Mouse (Mus musculus): ENCODE data around the gene Prickle4.

The Prickle4 gene

DNA sequence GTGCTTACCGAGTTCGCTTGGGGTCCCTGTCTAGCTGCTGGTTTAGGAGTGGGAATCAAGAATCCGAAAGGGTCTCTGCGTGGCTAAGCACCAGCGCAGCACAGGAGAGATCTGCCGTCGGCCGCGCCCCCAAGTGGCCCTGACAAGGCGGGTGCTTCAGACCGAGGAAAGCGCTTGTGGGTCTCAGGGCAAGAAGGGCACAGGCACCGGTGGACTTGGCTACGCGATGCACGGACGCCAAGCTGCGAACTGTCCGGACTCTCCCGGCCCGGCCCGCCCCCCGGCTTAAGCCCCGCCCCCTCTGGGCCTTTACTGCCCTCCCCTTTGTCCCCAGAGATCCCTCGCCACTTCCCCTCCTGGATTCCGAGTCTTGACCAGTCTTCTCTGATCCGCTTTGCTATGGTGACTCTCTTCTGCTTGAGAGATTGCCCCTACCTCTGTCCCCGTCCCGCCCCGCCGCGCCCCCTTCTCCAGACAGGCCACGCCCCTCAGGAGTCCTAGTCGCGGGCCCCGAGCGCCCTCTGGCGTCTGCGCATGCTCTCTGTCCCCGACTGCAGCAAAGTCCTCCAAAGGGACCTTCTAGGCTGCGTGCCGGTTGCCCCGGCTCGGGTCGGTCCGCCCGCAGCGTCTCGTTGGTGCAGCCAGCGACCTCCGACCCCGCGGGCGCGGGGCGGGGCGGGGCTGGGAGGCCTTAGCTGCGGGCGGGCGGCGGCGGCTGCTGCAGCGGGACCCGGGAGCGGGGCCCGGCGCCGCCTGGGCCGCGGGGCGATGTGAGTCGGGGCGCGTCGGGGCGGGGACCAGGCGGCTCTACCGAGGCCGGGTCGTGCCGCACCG lies at the start of gene Prickle4:
TSS of gene Prickle4 (minus strand) at position 234 of the 834 bp plus-strand sequence.
- peak; percentile 99 for DNase-seq

- DNase-seq: no peak
Observed at GRCm38 (mm10) chr17:47744086-47744485, 49.5 kb upstream of the Prickle4 start.

DNA sequence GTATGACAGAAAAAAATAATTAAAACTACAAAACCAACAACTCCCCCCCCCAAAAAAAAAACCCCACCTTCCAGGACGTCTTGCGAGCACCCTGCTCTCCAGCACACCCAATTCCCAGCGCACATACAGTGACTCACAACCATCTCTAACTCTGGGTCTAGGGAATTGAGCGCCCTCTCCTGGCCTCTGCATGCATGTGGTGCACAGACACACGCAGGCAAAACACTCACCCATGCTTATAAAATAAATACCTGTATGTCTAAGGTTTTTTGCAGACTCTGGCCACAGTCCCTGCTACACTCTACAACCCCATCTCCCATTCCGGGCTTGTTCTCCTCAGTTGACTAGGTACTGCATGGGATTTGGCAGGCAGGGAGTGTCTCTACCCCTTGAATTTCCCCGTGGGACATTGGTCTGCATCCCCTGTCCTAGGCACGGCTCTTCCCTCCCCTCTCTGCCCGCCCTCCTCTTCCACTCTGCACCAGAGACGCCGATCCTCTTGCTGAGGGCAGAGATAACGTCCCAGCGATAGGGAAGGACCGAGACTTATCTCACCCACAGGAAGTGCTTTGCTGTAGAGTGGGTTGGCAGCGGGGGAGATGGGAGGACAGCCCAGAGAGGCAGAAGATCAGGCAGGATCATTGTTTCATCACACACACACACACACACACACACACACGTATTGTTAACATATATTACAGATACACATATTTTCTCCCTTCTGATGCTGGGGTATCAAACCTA lies 48.6 kb upstream of the Prickle4 start:
- no peak for DNase-seq

- no peak for DNase-seq
Observed at GRCm38 (mm10) chr17:47740186-47740585, 45.6 kb upstream of the Prickle4 start.

- peak in 1 of 2 experiments; percentile 33 for DNase-seq
Observed at GRCm38 (mm10) chr17:47738879-47739798, 44.6 kb upstream of the Prickle4 start.

DNA sequence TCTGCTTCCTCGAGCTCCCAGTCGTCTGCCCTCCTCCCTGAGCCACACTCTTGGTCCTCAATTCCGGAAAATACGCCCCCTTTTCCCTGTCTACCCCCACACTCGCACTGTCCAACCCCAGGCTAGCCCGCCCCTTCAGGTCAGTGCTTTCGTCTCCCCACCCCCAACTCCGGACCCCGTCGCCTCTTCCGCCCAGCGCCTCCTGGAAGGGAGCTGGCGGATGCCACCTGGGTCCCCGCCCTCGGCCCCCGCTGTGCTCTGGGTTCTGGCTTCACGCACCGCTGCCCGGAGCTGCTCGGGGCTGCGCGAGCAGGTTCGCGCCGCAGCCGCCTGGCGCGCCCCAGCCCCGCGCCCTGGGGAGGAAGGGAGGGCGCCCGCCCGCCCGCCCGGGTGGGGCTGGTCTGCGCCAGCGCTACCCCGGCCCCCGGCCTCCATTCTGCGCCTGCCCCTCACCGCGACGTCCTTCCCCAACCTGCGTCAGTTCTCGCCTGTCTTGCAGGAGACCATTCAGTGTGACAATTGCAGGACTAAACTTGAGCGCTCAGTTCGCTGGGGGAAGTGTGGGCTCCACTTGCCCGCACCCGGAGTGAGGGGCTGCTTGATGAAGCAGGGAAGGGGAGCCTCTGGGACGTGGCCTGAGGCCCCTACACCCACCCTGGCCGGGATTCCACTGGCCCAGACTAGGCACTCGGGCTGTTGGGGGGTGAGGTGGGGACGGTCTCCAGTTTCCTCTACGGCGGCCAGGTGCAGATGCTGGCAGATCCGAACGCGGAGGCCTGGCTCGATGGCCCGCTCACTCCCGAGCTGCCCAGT lies 43.7 kb upstream of the Prickle4 start:
- peak; percentile 65 to 74 for DNase-seq

DNA sequence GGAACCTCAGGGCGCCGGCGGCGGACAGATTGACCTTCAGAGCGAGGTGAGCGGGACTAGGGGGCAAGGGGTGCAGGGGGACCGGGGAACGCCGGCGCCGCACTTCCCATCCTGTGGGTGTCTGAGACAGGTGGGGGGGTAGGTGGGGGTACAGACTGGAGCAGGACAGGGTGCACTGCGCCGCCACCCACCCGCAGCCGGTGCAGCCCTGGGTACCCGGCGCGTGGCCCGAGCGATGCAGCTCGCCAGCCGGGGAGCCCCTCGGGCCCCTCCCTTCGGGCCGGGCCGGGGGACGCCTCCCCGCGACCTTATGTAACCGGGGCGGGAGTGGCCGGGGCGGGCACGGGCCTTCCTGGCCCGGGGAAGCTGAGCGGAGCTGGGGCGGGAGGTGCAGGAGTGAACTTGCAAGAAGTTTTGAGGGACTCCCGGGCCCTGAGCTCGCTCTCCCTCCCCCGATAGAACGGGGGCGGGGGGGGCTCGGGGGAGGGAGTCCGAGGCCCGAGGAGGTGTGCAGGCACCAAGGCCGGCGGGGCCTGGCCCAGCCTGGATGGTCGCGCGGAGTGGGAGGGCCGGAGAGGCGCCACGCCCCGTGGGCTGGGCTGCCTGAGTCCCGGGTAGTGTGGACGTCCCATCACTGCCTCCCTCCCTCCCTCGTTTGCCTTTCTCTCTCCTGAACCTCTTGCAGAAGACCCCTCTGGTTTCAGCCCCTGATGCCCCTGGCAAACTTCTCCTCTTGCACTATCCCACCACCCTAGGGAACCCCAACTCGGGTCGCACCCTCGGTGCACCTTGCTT lies 42.9 kb upstream of the Prickle4 start:
- peak; percentile 73 to 82 for DNase-seq

DNA sequence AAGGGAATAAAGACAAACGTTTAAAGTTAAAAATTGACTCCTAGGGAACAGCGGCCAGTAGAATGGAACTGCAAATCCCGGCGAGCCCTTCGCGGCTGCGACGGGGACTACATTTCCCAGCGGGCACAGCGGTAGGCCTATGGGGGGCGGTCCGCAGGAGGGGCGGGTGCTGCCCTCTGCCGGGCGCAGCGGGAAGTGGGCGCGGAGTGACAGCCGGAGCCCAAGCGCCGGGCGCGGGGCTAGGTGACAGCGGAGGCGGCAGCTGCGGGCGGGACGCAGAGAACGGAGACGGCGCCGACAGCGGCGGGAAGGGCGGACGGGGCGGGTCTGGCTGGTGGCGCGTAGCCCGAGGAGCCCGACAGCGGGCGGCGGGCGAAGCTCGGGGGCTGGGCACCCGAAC lies 42.3 kb upstream of the Prickle4 start, which contains the start of gene Tfeb:
TSS of gene Tfeb (plus strand) at position 175 of the 400 bp plus-strand sequence.
- DNase-seq: peak; percentile 99 to 100

DNA sequence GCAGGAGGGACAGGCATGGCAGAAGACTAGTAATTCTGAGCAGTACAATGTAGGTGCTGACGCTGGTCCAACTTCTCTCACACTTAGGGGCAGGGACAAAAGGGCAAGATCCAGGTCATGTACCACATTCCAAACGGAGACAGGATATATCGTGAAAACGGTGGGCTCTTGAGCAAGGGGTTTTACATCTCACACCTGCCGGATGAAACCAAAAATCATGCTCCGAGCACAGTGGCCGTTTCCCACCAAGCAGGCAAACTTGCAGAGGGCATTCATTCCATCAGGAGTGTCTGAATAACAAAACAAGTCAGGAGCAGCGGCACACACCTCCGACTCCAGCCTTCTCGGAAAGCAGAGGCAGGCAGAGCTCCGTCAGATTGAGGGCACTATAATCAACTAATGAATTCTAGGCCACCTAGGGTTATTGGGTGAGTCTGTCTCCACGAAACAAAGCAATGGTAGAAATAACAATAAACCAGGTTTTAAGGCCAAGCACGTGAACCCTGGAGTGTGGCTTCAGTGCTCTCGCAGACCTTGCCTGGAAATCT lies 41.1 kb upstream of the Prickle4 start:
- DNase-seq: no peak

DNA sequence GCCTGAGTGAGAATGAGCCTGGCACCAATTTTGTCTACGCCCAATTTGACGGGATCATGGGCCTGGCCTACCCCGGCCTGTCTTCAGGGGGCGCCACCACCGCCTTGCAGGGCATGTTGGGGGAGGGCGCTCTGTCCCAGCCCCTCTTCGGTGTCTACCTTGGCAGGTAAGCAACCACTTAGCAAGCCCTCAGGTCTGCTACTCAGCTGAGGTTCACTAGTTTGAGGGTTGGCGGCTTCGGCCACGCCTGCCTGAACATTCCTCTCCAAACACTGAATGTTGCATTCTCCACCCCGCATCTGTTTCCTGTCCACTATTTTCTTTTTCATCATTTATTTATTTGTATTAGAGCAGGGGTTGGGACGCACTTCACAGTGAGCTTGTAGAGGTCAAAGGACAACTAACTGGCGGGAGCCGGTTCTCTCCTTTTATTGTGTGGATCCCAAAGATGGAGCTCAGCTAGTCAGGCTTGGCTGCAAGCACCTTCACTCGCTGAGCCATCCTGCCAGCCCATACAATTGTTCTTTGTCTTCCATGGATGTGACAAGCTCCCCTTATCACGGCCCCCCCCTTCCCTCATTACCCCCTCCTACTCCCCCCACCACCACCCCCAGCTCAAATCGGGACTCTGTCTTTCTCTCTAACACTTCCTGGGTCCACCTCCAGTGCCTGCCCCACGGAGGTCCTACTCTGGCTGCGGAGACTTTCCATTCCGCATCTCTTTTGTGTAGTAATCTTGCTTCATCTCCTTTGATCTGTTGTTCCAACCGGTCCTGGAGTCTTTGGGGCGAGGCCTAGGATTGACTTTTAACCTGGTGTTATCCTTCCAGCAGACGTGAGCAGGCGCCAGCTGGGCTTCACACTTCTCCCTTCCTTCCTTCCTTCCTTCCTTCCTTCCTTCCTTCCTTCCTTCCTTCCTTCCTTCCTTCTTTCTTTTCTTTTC lies 36.4 kb upstream of the Prickle4 start:
- no peak for DNase-seq

- no peak for DNase-seq
Observed at GRCm38 (mm10) chr17:47726566-47726965, 32.0 kb upstream of the Prickle4 start, which contains the start of gene Pgc. TSS of gene Pgc (plus strand) at chr17:47726842.

- DNase-seq: no peak
Observed at GRCm38 (mm10) chr17:47721183-47721582, 26.6 kb upstream of the Prickle4 start.

GRCm38 (mm10) chr17:47715037-47715436 lies 20.5 kb upstream of the Prickle4 start:
- DNase-seq: no peak

DNA sequence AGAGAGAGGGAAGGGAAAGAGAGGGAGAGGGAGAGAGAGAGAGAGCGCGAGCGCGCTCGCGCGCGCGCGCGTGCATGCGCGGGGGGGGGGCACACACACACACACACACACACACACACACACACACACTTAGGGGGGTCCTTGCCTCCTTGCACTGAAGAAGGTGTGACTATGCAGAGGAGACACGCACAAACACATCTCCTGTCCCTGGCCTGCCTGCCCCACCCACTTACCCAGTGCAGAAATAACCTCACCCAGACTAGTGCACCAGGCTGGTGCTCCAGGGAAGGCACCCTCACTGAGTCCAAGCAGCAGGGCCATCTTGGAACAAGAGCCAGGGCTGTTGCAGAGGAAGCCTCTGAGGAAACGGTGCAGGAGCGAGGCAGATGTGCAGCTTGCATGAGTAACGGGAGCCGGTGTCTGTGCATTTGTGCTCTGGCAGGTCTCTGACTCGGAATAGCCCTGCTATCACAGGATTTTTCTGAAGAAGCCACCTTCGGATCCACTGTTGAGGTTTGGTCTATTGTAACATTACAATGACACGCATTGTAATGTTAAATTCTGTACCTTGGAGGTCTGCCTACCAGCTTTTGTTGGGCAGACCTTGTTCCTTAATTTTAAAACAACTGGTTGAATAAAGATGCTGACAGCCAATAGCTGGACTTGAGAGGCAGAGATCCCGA lies 18.5 kb upstream of the Prickle4 start:
- DNase-seq: no peak

DNA sequence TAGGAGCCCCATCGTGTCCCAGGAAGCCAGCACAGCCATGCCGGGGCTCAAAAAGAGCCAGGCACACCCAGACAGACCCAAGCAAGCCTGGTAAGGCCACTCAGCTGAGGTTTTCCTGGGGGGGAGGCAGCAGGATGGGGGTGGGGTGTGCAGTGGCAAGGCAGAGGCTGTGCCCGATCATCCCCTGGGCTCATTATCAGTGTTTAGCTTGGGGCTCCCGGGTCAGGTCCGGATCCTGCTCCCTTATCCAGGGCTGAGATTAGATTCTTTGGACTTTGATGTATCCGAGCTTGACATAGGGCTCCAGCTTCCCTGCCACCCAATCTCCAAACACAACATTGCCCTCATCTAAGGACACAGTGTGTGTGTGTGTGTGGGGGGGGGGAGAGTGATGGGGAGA lies 17.3 kb upstream of the Prickle4 start:
- DNase-seq: no peak

- DNase-seq: no peak
Observed at GRCm38 (mm10) chr17:47710036-47710435, 15.5 kb upstream of the Prickle4 start.

GRCm38 (mm10) chr17:47708972-47709371 lies 14.4 kb upstream of the Prickle4 start:
- no peak for DNase-seq

DNA sequence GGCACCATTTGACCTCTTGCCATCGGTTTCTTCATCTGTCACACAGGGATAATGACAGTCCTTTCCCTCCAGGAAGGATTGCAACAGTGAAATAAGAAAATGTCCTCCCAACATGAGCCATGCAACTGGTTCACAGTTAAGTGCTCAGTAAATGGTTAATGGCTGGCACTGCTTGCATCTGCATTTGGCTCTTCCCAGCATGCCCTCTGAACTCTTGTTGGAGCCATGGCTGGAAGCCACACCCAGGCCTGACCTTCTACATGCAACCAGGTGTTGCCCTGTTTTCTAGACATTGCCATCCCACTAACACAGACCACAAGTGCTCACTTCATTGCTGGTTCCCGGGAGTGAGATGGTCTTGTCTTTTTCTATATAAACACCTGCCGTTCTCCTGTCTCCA lies 13.4 kb upstream of the Prickle4 start:
- DNase-seq: no peak

GRCm38 (mm10) chr17:47706196-47706595 lies 11.7 kb upstream of the Prickle4 start:
- DNase-seq: peak; percentile 52 to 64

All from cerebellum, postnatal 10 days (tissue).